Mouse (Mus musculus) CH12.LX (cell line): ENCODE measurements around the gene Tbx5.

Experiments used
- CHD1 ChIP-seq: IDR thresholded peaks from 2 replicates; pipeline ENCODE4 v1.6.1; 2012; ENCODE audit warnings: low read depth, low read length, improper control_type of control experiment, inconsistent platforms
- CTCF ChIP-seq, 2 experiments: IDR thresholded peaks in 1 of 2; conservative IDR thresholded peaks in 1 of 2; 2 replicates each; pipeline ENCODE4 v1.5.1; 2011 to 2012; ENCODE audit warnings: low read depth in 2 of 2, low read length in 2 of 2, improper control_type of control experiment in 1 of 2, inconsistent platforms in 1 of 2, mild to moderate bottlenecking in 1 of 2, moderate library complexity in 1 of 2
- EP300 ChIP-seq: IDR thresholded peaks from 2 replicates; pipeline ENCODE4 v1.6.1; 2011; ENCODE audit warnings: low read length, improper control_type of control experiment
- ETS1 ChIP-seq: conservative IDR thresholded peaks from 2 replicates; pipeline ENCODE4 v1.6.1; 2012; ENCODE audit warnings: low read depth, mild to moderate bottlenecking, inconsistent platforms, low read length, improper control_type of control experiment, moderate library complexity
- JUND ChIP-seq: conservative IDR thresholded peaks from 2 replicates; pipeline ENCODE4 v1.6.1; 2011; ENCODE audit warnings: low read depth, low read length, improper control_type of control experiment
- POLR2A ChIP-seq: IDR thresholded peaks from 2 replicates; pipeline ENCODE4 v1.6.1; 2011; ENCODE audit warnings: low read depth, mild to moderate bottlenecking, improper control_type of control experiment, low read length
- POLR2AphosphoS2 ChIP-seq: IDR thresholded peaks from 2 replicates; pipeline ENCODE4 v1.6.1; 2011; ENCODE audit warnings: low read depth, low read length, improper control_type of control experiment
- RAD21 ChIP-seq: IDR thresholded peaks from 2 replicates; pipeline ENCODE4 v1.6.1; 2011; ENCODE audit warnings: low read depth, mild to moderate bottlenecking, low read length, improper control_type of control experiment, moderate library complexity

DNA sequence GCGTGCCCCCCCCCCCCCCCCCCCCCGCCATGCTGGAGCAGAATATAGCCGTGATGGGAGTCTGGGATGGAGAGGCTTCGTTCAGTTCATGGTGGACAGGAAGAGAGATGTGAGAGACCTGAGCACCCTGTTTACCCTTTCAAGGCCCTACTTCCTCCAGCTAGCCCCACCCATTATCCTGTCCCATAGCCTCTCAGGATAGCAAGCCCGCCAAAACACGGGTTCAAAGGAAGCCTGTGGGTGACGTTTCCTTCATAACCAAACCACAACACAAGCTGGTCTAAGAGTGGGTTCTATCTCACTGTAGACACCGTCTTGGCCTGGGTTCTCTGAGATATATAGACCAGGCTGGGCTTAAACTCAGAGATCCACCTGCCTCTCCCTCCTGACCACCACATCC, 53.1 kb downstream of the Tbx5 start:
- no peak for TF ChIP-seq POLR2A
- no peak for TF ChIP-seq CHD1
- no peak for TF ChIP-seq EP300
- TF ChIP-seq POLR2AphosphoS2 = no peak
- TF ChIP-seq CTCF (conservative IDR thresholded peaks at IDR 0.05 in 1 of 2, IDR thresholded peaks at IDR 0.05 in 1 of 2; ENCODE audit: low read depth in 2 of 2, low read length in 2 of 2) = no peak
- TF ChIP-seq JUND = no peak
- no peak for TF ChIP-seq RAD21
- no peak for TF ChIP-seq ETS1
